ENCODE assay signal across 8 mouse cellular contexts in the genomic region with DNA sequence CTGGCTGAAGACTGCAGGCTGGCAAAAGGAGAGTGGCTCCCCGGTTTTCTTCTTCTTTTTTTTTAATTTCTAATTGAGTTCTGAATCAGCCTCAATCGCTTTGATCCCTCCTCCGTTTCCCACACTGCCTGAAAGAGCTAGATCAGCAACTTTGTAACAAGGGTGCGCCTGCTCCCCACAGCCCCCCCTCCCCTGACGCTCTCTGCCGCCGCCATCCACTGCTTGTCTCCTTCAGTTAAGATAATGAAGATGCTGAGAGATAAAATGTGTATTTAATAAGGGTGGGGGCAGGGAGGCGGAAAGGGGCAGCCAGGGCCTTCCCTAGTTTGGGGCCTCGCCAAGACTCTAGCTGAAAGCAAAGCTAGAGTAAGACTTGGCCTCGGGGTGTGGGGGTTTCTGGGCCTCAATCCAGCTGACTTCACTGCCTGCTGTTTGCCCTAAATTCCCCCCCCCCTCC. TPM values are rescaled to one million over a fixed set of nuclear protein-coding genes. Genes with fewer than 3 reads are reported as not detected.
DNase-seq lines count a peak whose midpoint lies in the region; ATAC-seq and TF ChIP-seq lines count a peak whose summit lies in the region.

No protein-coding gene starts in this region.

- H3K4me2 ChIP-seq in intestine, embryonic 14.5 days (ENCODE audit: low read length): peak overlapping the region; percentile 30

- ATAC-seq in intestine, embryonic 14.5 days (replicated peaks; ENCODE audit: low FRiP score, low TSS enrichment, low read depth): no peak

- TF ChIP-seq CTCF in embryonic fibroblast, embryonic 13.5 days (IDR thresholded peaks at IDR 0.05; ENCODE audit: borderline replicate concordance, insufficient read depth, low read length): no peak

- H3K4me3 ChIP-seq in embryonic fibroblast, embryonic 13.5 days (ENCODE audit: insufficient read depth, low read length): no peak overlapping the region
- no peak overlapping the region for H3K4me3 ChIP-seq in intestine, embryonic 14.5 days (ENCODE audit: low read depth, low read length)

- H3K27me3 ChIP-seq in intestine, embryonic 14.5 days (replicated peaks; ENCODE audit: control insufficient read depth, insufficient read depth, low read length): no peaks in the 10 kb centered on the region

- no peaks in the 10 kb centered on the region for H3K9me3 ChIP-seq in intestine, embryonic 14.5 days (ENCODE audit: control insufficient read depth, low read length)

- peaks cover 26% of the 10 kb centered on the region for H3K4me1 ChIP-seq in embryonic fibroblast, embryonic 13.5 days (ENCODE audit: control insufficient read depth, insufficient read depth, low read length)
- H3K4me1 ChIP-seq in intestine, embryonic 14.5 days (replicated peaks; ENCODE audit: control insufficient read depth, insufficient read depth, low read length): peaks cover 75% of the 10 kb centered on the region

- DNase-seq in cerebellum, postnatal 10 days: peak; percentile 75 to 81
- DNase-seq in cerebellum, postnatal 36 days: no peak
- peak; percentile 68 for DNase-seq in CD4-positive helper T cell, adult 2 months (ENCODE audit: low read depth, low spot score)
- peak; percentile 71 for DNase-seq in intestine, embryonic 14.5 days (ENCODE audit: low spot score)
- DNase-seq in lung, postnatal 36 days: peak; percentile 71
- DNase-seq in left cerebral cortex, adult 9 months (ENCODE audit: low spot score in 2 of 2): no peak
- no peak for DNase-seq in frontal cortex, adult 2 months (ENCODE audit: extremely low spot score in 1 of 2, low spot score in 1 of 2)

- H3K36me3 ChIP-seq in intestine, embryonic 14.5 days (ENCODE audit: control insufficient read depth, insufficient read depth, low read length): peaks cover 9% of the 10 kb centered on the region; the same call in 1 of the 2 replicates

- 7% methylated on average over 10 of the region's 10 CpGs for WGBS in intestine, embryonic 14.5 days

- no peak for TF ChIP-seq POLR2A in embryonic fibroblast, embryonic 13.5 days (IDR thresholded peaks at IDR 0.05; ENCODE audit: low read depth, low read length)

- no peak overlapping the region for H3K9ac ChIP-seq in intestine, embryonic 14.5 days (ENCODE audit: low read length)

- H3K27ac ChIP-seq in embryonic fibroblast, embryonic 13.5 days (ENCODE audit: insufficient read depth, low read length): peak overlapping the region; percentile 54; the same call in 1 of the 2 replicates
- H3K27ac ChIP-seq in intestine, embryonic 14.5 days (ENCODE audit: low read depth): peak overlapping the region; percentile 88

RNA-seq across cellular contexts. Expression of a gene that starts 2.3 kb away (rescaled TPM):
- polyA plus RNA-seq in embryonic fibroblast, embryonic 13.5 days (2011; ENCODE audit: insufficient read length, low read depth, missing spikeins): 26.8 and 28.2 TPM in 2 replicates
- polyA plus RNA-seq in intestine, embryonic 14.5 days (2014; fragmentation: Nextera tagmentation; extraction: Ambion mirVana): 42.4 and 43.6 TPM in 2 replicates
- polyA plus RNA-seq in frontal cortex, adult 2 months (2012; rRNA removed): 6.4 and 7.9 TPM in 2 replicates

RNA-seq across cellular contexts. Expression of a gene that starts 17.7 kb away (rescaled TPM):
- 7.4 and 11.8 TPM in 2 replicates for polyA plus RNA-seq in embryonic fibroblast, embryonic 13.5 days (2011; ENCODE audit: insufficient read length, low read depth, missing spikeins)
- 32.5 and 32.9 TPM in 2 replicates for polyA plus RNA-seq in intestine, embryonic 14.5 days (2014; fragmentation: Nextera tagmentation; extraction: Ambion mirVana)
- polyA plus RNA-seq in frontal cortex, adult 2 months (2012; rRNA removed): 0.62 and 0.67 TPM in 2 replicates

RNA-seq across cellular contexts. Expression of a gene that starts 57.5 kb away (rescaled TPM):
- polyA plus RNA-seq in embryonic fibroblast, embryonic 13.5 days (2011; ENCODE audit: insufficient read length, low read depth, missing spikeins): not detected in 2 replicates
- polyA plus RNA-seq in intestine, embryonic 14.5 days (2014; fragmentation: Nextera tagmentation; extraction: Ambion mirVana): 0.22 TPM in 1 of 2 replicates, not detected in the other
- polyA plus RNA-seq in frontal cortex, adult 2 months (2012; rRNA removed): 2.9 and 3.3 TPM in 2 replicates

Comparison
In these comparisons a context has a peak if more than half of its experiments do, and no peak if none do; other contexts are left out.
1. DNase-seq: peak in cerebellum, postnatal 10 days (2 of 2), CD4-positive helper T cell, adult 2 months (single experiment), intestine, embryonic 14.5 days (single experiment) and lung, postnatal 36 days (single experiment); none in cerebellum, postnatal 36 days (0 of 2), left cerebral cortex, adult 9 months (0 of 2) and frontal cortex, adult 2 months (0 of 2).